Mouse (Mus musculus): ENCODE measurements around the gene Gm4513.
"Not testable (repeated sequence)": the region's sequence is repeated elsewhere in the genome, so short reads cannot be mapped to it uniquely, and the experiment has no call there.

The Gm4513 gene

GRCm38 (mm10) chr7:20598921-20599320, at the start of gene Gm4513:
Gene Gm4513 (minus strand): TSS chr7:20599021.
- DNase-seq = not testable (repeated sequence)

DNA sequence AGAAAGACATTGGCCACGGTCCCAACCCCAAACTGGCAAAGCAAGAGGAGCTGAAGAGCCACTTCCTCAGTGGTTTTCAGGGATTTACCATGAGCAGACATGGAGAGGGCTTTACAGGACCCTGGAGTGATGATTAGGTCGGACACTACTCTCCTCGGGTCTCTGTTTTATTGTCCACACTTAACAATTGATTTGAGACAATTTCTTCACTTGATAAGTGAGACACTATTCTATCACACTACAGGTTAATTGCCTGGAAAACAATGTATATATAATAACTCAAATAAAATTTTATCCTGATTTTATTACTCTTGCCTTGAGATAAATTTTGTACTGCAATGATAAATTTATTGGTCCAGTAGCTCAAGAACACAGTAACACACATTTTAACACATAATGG, 22.7 kb downstream of the Gm4513 start, which contains the start of gene Gm4141:
Gm4141 (minus strand) TSS at position 101 of the 400 bp plus-strand sequence.
- not testable (repeated sequence) for DNase-seq

DNA sequence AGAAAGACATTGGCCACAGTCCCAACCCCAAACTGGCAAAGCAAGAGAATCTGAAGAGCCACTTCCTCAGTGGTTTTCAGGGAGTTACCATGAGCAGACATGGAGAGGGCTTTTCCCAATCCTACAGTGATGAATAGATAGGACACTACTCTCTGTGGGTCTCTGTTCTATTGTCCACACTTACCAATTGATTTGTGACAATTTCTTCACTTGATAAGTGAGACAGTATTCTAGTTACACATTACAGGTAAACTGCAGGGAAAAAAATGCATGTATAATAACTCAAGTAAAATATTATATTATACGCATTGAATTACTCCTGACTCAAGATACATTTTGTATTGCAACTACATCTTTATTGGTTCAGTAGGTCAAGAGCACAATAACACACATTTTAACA, 53.2 kb downstream of the Gm4513 start, which contains the start of gene Gm5726:
Gm5726 (minus strand) TSS at position 101 of the 400 bp plus-strand sequence.
- not testable (repeated sequence) for DNase-seq
